Mouse (Mus musculus): ENCODE data around the gene Adssl1.

DNA sequence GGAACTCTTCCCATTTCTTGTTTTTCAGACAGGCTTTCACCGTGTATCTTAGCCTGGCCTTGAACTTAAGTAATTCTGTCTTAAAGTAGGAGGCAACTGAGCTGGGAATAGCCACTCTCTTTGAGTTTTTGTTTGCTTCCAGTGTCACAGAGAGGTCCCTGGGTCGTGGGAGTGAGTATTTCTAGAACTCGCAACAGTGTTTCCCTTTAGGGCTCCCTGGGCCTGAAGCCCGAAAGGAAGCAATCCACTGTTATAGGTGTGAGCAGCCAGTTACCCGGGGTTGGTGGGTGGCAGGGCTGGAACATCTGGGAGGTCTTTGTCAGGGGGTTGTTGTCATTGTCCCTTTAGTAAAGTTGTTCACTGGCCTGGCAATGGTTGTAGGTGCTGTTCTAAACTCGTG is 26.3 kb downstream of the Adssl1 start:
- TF ChIP-seq CTCF (IDR thresholded peaks at IDR 0.05; ENCODE audit: low read depth) (no peak), EP300 (optimal IDR thresholded peaks at IDR 0.05) (no peak)
